Mouse (Mus musculus): ENCODE data around the gene Agbl4. TPM values are rescaled to one million over a fixed set of nuclear protein-coding genes. Genes with fewer than 3 reads are reported as not detected.

Gene Agbl4
- polyA plus RNA-seq, 1 experiment, result 79.8 TPM

DNA sequence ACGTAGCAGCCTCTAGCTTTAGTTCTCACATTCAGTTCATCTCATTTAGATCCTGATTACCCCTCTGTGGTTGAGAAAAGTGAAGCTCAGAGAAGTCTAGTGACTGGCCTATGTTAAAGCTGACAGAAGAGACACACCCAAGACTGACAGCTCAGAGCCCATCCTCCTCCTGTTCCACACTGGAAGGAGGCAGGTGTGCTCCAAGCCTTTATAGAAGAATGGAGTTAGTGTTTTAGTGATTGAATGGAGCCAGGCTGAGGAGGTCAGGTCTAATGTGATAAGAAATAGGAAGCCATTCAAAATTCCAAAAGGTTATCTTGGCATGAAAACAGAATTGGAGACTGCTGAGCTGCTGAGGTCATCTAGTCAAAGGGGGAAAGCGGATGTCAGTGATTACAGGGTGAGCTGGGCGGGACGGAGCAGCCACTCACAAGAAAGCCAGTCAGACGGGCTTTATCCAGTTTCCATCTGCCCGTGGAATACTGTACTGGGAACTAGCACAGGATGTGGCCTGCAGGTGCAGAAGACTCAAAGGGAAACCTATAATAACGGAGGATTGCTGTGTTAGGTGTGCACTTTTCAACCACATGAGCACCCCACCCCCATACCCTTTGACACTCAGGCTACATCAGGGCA lies 1053.9 kb downstream of the Agbl4 start:
- Histone ChIP-seq H3K4me3 (ENCODE audit: control insufficient read depth, low read depth, low read length) (no peak overlapping the region), H3K27me3 (ENCODE audit: control insufficient read depth, insufficient read depth, low read length) (no peaks in the 10 kb centered on the region), H3K36me3 (ENCODE audit: control insufficient read depth, insufficient read depth, low read length) (no peaks in the 10 kb centered on the region), H3K27ac (ENCODE audit: control insufficient read depth, insufficient read depth, low read depth, low read length) (no peak overlapping the region), H3K4me1 (ENCODE audit: control insufficient read depth, insufficient read depth, low read length) (no peaks in the 10 kb centered on the region)
- TF ChIP-seq POLR2A (IDR thresholded peaks at IDR 0.05; ENCODE audit: control insufficient read depth, low read depth, low read length) (no peak), CTCF (IDR thresholded peaks at IDR 0.05; ENCODE audit: control insufficient read depth, insufficient read depth, insufficient replicate concordance, low read depth, low read length) (no peak)

DNA sequence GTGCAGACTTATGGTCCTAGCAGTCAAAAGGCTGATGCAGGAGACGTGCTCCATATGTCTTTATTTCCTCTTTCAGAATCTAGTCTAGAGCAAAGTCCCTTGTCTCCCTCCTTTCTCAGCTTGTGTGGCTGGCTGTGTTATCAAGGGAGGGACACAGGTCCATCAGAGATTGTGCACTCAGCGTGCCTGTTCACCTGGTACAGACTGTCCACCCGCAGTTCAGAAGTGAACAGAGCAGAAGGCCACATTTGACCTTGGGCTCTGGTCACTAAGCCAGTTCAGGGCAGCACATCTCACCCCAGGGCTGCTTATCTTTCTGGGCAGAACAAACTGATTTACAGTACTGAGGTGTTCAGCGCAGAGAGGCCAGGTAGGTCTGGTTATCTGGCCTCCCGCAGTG lies 1054.7 kb downstream of the Agbl4 start:
- Histone ChIP-seq H3K4me3 (ENCODE audit: control insufficient read depth, low read depth, low read length) (no peak overlapping the region), H3K4me1 (ENCODE audit: control insufficient read depth, insufficient read depth, low read length) (no peaks in the 10 kb centered on the region), H3K27ac (ENCODE audit: control insufficient read depth, insufficient read depth, low read depth, low read length) (no peak overlapping the region), H3K36me3 (ENCODE audit: control insufficient read depth, insufficient read depth, low read length) (no peaks in the 10 kb centered on the region), H3K27me3 (ENCODE audit: control insufficient read depth, insufficient read depth, low read length) (no peaks in the 10 kb centered on the region)
- TF ChIP-seq CTCF (IDR thresholded peaks at IDR 0.05; ENCODE audit: control insufficient read depth, insufficient read depth, insufficient replicate concordance, low read depth, low read length), result no peak

DNA sequence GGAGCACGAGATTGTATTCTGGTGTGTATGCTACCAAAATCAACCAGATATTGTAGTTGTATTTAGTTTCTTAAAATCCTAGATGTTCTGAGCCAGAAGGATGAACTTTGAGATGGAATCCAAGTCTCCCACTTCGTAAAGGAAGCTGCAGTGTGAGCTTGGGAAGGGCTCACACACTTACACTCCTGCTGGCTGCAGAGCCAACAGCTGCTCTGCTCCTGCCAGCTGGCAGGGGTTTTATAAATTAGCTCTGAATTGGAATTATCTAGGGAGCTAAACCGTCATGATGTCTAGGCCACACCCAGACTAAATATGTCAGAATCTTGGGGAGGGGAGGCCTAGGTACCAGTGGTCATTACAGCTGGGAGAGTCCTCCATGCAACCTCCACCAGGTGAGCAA lies 1055.8 kb downstream of the Agbl4 start:
- no peak overlapping the region for H3K4me3 ChIP-seq (ENCODE audit: control insufficient read depth, low read depth, low read length)
- no peaks in the 10 kb centered on the region for H3K36me3 ChIP-seq (ENCODE audit: control insufficient read depth, insufficient read depth, low read length)
- no peak overlapping the region for H3K27ac ChIP-seq (ENCODE audit: control insufficient read depth, insufficient read depth, low read depth, low read length)
- TF ChIP-seq POLR2A (IDR thresholded peaks at IDR 0.05; ENCODE audit: control insufficient read depth, low read depth, low read length), result no peak
- TF ChIP-seq CTCF (IDR thresholded peaks at IDR 0.05; ENCODE audit: control insufficient read depth, insufficient read depth, insufficient replicate concordance, low read depth, low read length), result no peak
- H3K27me3 ChIP-seq (ENCODE audit: control insufficient read depth, insufficient read depth, low read length), result no peaks in the 10 kb centered on the region
- no peaks in the 10 kb centered on the region for H3K4me1 ChIP-seq (ENCODE audit: control insufficient read depth, insufficient read depth, low read length)

DNA sequence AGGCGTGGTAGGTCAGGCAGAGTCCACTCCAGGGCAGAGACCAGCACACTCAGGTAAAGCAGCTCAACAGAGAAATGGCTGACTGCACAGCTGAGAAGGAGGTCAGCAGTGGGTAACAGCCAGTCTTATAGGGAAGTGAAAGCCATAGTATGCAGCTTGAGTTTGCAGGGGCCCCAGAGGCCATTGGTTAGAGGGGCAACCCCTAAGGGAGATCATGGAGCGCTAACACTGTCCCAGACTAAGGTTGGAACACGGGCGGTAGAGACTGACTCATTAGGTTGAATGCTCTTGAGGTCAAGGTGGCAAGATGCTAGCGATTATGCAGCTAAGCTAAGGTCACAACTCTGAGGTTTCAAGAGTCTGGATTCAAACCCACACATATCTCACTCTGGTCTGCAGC lies 1058.2 kb downstream of the Agbl4 start:
- H3K27ac ChIP-seq (ENCODE audit: control insufficient read depth, insufficient read depth, low read depth, low read length), result no peak overlapping the region
- H3K4me1 ChIP-seq (ENCODE audit: control insufficient read depth, insufficient read depth, low read length), result no peaks in the 10 kb centered on the region
- no peaks in the 10 kb centered on the region for H3K36me3 ChIP-seq (ENCODE audit: control insufficient read depth, insufficient read depth, low read length)
- H3K4me3 ChIP-seq (ENCODE audit: control insufficient read depth, low read depth, low read length), result no peak overlapping the region
- no peaks in the 10 kb centered on the region for H3K27me3 ChIP-seq (ENCODE audit: control insufficient read depth, insufficient read depth, low read length)
- TF ChIP-seq CTCF (IDR thresholded peaks at IDR 0.05; ENCODE audit: control insufficient read depth, insufficient read depth, insufficient replicate concordance, low read depth, low read length) (no peak), POLR2A (IDR thresholded peaks at IDR 0.05; ENCODE audit: control insufficient read depth, low read depth, low read length) (no peak)

DNA sequence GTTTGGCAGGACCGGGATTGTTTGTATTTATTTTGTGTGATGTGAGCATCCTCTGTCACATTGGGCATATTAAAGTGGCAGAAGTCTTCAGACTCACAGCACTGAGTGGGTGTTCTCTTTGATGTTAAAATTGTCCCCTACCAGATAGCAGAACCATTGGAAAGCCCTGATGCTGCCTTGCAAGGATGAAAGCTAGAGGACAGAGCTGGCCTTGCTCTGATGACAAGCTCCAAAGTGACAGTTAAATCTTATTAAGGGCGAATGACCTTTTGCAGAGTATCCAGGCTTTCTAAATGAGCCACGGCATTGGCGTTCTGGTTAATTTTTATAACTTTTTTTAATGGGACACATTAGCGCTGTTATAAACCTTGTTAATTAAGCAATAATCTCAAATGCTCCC lies 1060.1 kb downstream of the Agbl4 start:
- Histone ChIP-seq H3K36me3 (ENCODE audit: control insufficient read depth, insufficient read depth, low read length) (no peaks in the 10 kb centered on the region), H3K27ac (ENCODE audit: control insufficient read depth, insufficient read depth, low read depth, low read length) (no peak overlapping the region), H3K27me3 (ENCODE audit: control insufficient read depth, insufficient read depth, low read length) (no peaks in the 10 kb centered on the region), H3K4me3 (ENCODE audit: control insufficient read depth, low read depth, low read length) (no peak overlapping the region), H3K4me1 (ENCODE audit: control insufficient read depth, insufficient read depth, low read length) (no peaks in the 10 kb centered on the region)
- no peak for TF ChIP-seq POLR2A (IDR thresholded peaks at IDR 0.05; ENCODE audit: control insufficient read depth, low read depth, low read length)
- TF ChIP-seq CTCF (IDR thresholded peaks at IDR 0.05; ENCODE audit: control insufficient read depth, insufficient read depth, insufficient replicate concordance, low read depth, low read length), result no peak

DNA sequence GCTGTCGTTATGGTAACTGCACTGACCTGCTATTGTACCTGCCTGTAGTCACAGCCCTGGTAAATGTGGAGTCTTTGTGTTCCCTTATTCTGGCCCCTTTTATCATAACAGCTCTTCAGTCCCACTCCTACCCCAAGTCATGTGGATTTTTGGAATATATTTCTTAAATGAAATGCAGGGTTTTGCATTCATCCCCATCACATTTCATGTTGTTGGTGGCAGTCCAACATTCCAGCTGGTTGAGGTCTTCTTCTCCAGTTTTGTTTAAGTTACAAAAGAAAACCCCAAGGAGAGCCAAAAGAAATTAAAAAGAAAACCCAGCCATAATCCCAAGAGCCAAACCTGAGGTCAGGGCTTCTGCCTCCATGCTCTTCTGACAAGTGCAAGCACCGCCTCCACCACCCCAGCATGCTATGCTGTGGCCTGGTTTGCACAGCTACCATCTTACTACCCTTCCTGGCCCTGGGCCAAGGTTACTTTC lies 1069.9 kb downstream of the Agbl4 start:
- TF ChIP-seq POLR2A (IDR thresholded peaks at IDR 0.05; ENCODE audit: control insufficient read depth, low read depth, low read length), result no peak
- no peak for TF ChIP-seq CTCF (IDR thresholded peaks at IDR 0.05; ENCODE audit: control insufficient read depth, insufficient read depth, insufficient replicate concordance, low read depth, low read length)
- Histone ChIP-seq H3K4me1 (ENCODE audit: control insufficient read depth, insufficient read depth, low read length) (no peaks in the 10 kb centered on the region), H3K36me3 (ENCODE audit: control insufficient read depth, insufficient read depth, low read length) (no peaks in the 10 kb centered on the region), H3K27ac (ENCODE audit: control insufficient read depth, insufficient read depth, low read depth, low read length) (no peak overlapping the region), H3K4me3 (ENCODE audit: control insufficient read depth, low read depth, low read length) (no peak overlapping the region), H3K27me3 (ENCODE audit: control insufficient read depth, insufficient read depth, low read length) (no peaks in the 10 kb centered on the region)

DNA sequence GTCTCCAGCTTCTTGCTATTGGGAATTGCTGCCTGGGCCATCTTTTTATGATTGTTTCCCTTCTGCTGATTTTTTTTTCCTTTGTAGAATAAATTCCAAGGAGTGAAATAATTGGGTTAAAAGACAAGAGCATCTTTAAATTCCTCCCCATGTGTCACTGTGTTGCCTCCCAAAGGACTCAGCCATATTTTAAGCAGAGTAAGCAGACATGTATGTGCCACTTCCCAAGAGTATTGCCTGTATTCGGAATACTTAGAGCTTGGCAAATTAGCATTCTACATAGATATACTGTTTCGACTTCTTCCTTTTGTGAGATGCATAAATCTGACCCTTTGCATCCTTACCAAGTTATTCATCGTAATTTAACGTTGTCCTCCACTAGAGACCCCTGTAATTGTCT lies 1070.3 kb downstream of the Agbl4 start:
- no peak overlapping the region for H3K4me3 ChIP-seq (ENCODE audit: control insufficient read depth, low read depth, low read length)
- H3K27me3 ChIP-seq (ENCODE audit: control insufficient read depth, insufficient read depth, low read length), result no peaks in the 10 kb centered on the region
- no peak overlapping the region for H3K27ac ChIP-seq (ENCODE audit: control insufficient read depth, insufficient read depth, low read depth, low read length)
- no peaks in the 10 kb centered on the region for H3K4me1 ChIP-seq (ENCODE audit: control insufficient read depth, insufficient read depth, low read length)
- no peaks in the 10 kb centered on the region for H3K36me3 ChIP-seq (ENCODE audit: control insufficient read depth, insufficient read depth, low read length)
- TF ChIP-seq POLR2A (IDR thresholded peaks at IDR 0.05; ENCODE audit: control insufficient read depth, low read depth, low read length) (no peak), CTCF (IDR thresholded peaks at IDR 0.05; ENCODE audit: control insufficient read depth, insufficient read depth, insufficient replicate concordance, low read depth, low read length) (no peak)

DNA sequence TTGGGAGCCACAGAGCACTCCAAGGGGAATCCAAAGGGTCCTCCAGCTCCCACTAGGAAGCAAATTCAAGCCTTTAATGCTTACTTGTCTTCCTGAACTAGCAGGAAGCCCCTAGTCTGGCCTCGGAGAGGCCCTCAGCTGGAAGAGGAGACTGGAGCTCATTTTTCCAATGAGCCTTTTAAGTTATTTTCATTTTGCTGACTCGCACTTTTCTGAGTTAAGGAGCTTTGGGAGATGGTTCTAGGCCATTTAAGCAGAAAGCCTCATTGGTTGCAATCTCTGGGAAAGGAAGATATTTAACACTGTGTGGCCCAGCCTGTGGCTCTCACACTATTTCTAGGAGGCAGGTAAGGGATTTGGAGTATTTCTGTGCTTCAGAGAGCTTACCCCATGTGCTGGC lies 1072.4 kb downstream of the Agbl4 start:
- TF ChIP-seq POLR2A (IDR thresholded peaks at IDR 0.05; ENCODE audit: control insufficient read depth, low read depth, low read length) (no peak), CTCF (IDR thresholded peaks at IDR 0.05; ENCODE audit: control insufficient read depth, insufficient read depth, insufficient replicate concordance, low read depth, low read length) (no peak)
- Histone ChIP-seq H3K36me3 (ENCODE audit: control insufficient read depth, insufficient read depth, low read length) (no peaks in the 10 kb centered on the region), H3K4me3 (ENCODE audit: control insufficient read depth, low read depth, low read length) (no peak overlapping the region), H3K4me1 (ENCODE audit: control insufficient read depth, insufficient read depth, low read length) (no peaks in the 10 kb centered on the region), H3K27ac (ENCODE audit: control insufficient read depth, insufficient read depth, low read depth, low read length) (no peak overlapping the region), H3K27me3 (ENCODE audit: control insufficient read depth, insufficient read depth, low read length) (no peaks in the 10 kb centered on the region)

Measured in testis, adult 2 months (tissue).